Mouse (Mus musculus) lung, postnatal 4 days (tissue): ENCODE data around the gene Cygb.

Experiments
- DNase-seq, 2 experiments: peaks; one replicate each; pipeline ENCODE4 v3.0.0; 2021

Cygb gene

GRCm38 (mm10) chr11:116632962-116633361 lies 21.2 kb downstream of the Cygb start:
- peak; percentile 59 to 71 for DNase-seq

DNA sequence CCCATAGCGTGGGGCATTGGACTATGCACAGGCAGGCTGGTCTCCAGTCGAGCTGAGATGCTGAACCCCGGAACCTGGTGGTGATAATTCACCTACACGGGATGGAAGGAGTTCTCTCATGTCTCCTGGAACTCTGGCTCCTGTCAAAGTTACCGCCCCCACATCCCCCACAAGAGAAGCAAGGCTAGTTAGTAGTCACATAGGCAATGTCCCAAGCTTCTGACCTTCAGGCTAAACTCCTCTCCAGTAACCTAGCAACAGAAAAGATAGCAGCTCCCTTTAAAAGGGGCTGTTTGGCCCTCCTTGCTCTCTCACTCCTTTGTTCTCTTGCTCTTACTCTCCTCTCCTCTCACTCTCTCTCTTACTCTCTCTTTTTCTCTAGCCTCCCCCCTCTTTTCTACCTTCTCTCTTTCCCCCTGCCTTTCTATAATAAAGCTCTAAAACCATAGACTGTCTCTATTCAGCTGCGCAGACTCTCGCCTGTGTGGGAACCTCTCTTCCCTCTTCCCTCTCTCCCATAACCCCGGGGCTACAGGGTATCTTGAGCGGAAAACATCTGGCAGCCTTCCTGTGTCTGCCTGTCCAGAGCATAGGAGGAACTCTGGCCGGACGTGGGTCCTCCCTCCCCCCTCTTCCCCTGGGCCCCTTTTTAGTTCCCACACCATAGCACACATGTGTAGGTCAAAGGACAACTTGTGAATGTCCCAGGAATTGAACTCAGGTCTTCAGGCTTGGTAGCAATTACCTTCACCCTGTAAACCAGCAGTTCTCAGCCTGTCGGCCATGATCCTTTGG lies 23.7 kb downstream of the Cygb start:
- peak in 1 of 2 experiments; percentile 28 for DNase-seq

DNA sequence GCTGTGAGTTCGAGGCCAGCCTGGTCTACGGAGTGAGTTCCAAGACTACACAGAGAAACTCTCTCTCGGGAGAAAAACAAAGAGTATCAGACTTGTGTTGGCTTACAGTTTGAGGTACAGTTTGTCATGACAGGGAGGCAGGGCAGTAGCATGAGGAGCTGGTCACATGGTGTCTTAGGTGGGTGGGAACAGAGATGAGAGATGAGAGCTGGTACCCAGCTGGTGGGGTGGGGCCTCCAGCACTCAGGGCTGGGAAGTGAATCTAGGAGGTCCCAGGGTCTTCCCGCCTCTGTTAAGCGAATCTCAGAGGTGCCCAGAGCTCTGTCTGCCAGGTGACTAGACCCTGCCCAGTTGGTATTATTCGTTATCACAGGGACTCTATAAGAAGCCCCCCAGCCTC lies 24.6 kb downstream of the Cygb start:
- no peak for DNase-seq

DNA sequence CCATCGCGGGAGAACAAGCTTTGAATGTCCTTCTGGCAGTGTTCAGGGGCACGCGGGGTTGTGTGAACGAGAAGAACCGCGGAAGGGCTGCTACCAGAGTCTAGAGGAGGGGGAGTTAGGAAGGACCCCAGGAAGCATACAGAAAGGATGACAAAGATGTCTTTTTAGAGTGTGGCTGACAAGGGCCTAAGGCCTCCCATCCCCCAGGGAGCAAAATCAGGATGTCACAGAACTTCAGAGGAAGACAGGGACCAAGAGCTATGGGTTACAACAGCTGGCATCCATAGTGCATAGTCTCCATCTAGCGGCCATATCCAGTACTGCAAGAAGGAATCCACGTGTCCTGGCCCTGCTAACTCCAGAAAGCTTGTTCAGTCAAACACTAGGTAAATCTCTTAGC lies 25.4 kb downstream of the Cygb start:
- peak; percentile 73 to 93 for DNase-seq

- peak; percentile 33 to 63 for DNase-seq
Observed at GRCm38 (mm10) chr11:116627072-116628020, 26.8 kb downstream of the Cygb start.

- DNase-seq = peak in 1 of 2 experiments; percentile 19
Observed at GRCm38 (mm10) chr11:116626299-116627071, 27.6 kb downstream of the Cygb start, which contains the start of gene Rhbdf2. Gene Rhbdf2 (minus strand): TSS chr11:116627019.

GRCm38 (mm10) chr11:116625081-116626000 lies 28.8 kb downstream of the Cygb start:
- DNase-seq = peak; percentile 59 to 70

DNA sequence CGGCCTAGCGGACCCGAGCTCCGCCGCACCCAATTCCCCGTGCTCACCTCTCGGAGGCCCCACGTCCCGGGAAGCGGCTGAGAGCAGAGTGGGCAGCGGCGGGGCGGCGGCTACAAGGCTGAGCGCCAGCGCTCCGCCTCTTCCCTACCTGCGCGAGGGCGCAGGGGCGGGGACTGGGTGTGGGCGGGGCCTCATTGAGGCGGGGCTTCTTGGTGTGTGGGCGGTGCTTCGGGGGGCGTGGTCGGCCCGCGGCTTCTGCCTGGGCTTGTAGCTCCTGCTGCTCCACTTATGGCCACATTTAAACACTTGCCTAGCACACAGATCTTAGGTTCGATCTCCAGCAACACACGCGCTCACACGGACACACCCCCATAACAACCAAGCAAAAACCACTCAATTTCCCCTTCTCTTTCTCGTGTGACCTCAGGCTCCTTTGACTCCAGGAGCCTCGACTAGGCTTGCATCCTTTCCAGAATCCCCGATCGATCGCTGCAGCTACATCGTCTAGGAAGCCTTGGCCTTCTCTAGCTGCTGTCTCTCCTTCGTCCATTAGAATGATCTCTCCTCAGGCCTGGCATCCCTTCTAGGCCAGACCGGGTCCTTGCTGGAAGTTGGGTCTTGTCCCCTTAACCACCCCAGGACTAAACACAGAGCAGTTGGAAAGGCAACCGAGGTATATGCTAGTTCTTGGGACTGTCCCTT lies 29.8 kb downstream of the Cygb start:
- peak; percentile 91 to 92 for DNase-seq

DNA sequence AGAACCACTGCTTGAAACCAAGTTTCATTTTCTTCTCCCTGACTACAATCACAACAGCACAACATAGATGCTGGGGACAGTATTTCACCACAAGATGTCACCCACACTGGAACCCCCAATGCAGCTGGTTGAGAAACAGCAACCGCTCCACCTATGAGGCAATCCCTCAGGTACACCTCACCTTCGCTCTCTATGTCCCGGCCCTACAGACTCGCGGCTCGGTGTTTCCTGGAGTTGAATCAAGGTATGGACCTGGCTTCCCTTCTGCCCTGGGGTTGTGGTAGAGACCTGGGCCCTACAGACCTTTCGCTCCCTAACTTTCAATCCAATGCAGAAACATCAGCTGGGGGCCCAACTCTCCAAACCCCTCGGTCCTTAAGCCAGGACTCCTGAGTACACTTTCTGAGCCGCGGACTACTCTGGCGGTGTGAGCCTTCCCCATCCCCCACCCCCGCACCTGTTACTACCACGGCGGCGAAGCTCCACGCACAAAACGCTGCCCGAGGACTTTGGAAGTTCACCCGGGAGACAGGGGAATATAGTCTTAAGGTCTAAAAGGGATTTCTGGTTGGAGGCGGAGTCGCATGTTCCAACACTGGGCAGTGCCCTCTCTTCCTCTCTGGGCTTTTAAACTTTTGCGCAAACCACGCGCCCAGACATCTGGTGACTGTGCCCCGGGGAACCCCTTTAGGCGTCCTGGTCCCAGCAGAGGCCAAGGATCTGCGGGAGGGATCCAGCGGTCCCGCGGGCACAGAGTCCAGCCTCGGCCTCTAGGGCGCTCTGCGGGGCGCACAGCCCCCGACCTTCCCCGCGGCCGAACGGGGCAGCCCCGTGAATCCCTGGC lies 30.6 kb downstream of the Cygb start:
- DNase-seq = peak in 1 of 2 experiments; percentile 32

DNA sequence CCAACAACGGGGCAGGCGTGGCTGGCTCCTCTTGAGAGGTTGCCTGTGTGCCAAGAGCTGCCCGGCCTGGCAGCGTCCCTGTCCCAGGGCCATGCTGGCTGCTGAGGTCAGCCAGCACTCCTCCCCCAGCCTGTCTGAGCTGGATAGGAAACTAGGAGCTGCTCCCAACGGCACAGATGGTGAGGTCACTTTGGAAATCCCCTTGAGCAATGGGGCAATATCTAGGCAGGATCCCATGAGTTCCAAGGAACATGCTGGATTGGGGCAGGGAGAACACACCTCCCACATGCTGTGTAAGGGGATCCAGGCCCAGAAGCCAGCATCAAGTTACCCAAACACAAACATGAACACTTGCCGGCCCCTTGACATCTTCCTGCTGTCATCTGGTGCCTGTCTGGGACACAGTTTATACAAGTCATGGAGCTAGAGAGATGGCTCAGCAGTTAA lies 32.8 kb downstream of the Cygb start:
- DNase-seq = peak; percentile 89 to 96

DNA sequence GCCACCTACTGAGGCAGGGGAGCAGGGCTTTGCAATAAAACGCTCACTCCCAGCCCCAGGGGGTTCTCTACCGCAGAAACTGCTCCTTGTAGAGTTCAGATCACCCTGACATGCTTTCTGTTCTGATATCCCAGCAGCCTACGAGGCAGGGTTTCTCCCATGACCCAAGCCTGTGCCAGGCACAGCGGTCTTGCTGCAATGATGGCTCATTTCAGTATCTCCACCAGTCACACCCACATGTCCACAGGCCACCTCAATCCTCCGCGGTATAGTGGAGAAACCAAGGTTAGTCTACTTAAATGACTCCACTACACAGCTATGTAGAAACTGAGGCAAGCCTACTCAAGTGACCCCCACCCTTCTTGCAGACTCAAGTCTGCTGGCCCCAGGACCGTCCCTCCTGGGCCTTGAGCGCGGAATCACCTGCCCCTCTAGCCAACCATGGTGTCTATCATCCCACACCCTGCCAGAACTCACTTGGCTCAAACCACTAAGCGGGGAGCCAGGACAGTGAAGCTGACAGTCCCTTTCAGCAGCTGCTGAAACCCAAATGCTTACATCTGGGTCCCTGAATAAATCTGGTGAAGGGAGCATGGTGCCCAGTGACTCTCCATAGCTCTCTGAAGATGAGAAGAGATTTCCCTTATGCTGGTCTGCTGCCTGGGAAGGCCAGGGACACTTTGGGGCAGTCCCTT lies 33.4 kb downstream of the Cygb start:
- no peak for DNase-seq

DNA sequence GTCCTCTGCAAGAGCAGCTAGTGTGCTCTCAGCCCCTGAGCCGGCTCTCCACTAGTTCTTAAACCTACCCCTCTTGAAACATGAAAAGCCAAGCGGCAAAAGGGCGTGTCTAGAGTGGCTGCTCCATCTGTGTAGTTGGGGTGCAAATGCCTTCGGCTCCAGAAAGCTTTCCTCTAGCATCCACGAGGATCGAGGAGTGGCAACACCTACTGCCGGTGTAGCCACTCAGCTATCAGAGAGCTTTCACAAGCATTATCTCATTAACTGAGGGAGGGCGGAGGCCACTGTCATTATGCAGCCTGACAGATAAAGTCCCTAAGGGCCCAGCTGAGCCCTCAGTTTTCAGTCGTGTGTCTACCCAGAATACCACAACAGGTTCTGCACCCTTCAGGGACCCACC lies 34.0 kb downstream of the Cygb start:
- DNase-seq = peak; percentile 63 to 81

- no peak for DNase-seq
Observed at GRCm38 (mm10) chr11:116619561-116619960, 34.6 kb downstream of the Cygb start.

DNA sequence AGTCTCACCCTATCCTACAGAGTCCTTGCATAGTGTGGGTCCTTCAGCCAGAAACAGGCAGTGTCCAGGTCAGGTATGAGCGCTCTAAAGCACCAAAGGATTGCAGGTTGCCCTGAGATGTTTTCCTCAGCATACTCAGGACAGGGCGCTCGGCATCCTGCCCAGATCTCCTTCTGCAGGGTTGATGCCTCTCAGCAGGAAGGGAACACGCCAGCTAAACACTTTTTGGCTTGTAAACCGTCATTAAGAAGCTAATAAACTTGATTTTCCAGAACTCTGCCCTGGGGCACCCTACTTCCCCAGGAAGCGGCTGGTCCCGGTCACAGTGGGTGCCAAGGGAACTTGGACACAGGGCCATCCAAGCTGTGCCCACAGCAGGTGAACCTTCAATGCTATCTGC lies 35.0 kb downstream of the Cygb start:
- DNase-seq = peak; percentile 69 to 87

- DNase-seq = peak in 1 of 2 experiments; percentile 23
Observed at GRCm38 (mm10) chr11:116618666-116619065, 35.4 kb downstream of the Cygb start.

DNA sequence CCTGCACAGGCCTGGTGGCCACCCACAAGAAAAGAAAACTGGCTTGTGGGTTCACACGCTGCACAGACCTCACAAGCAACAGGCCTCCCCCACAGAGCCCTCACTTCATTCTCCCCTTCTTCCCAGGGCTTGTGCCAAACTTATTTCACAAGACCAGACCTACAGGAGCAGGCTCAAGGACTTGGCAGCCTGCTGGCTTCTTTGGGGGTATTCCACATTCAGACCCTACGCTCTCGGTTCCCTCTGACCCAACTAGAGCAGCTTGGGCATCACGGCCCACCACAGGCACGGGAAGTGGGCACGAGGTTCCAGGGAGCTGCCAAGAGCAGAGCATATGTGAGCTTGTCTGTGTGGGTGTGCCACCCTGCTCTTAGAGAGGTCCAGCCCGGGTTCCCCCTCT lies 36.5 kb downstream of the Cygb start:
- peak; percentile 65 to 74 for DNase-seq

GRCm38 (mm10) chr11:116616438-116617118 lies 37.5 kb downstream of the Cygb start:
- DNase-seq = peak; percentile 40 to 55

GRCm38 (mm10) chr11:116615735-116616437 lies 38.2 kb downstream of the Cygb start:
- peak; percentile 81 to 89 for DNase-seq
